Mouse (Mus musculus) kidney, postnatal 0 days (tissue): ENCODE measurements around the gene Misp. TPM values are rescaled to one million over a fixed set of nuclear protein-coding genes. Genes with fewer than 3 reads are reported as not detected.

Source experiments
- ATAC-seq: fragments of 200-750 bp; cut with Nextera tagmentation; replicated peaks from 2 replicates; pipeline ENCODE4 v1.8.0; 2017; ENCODE audit warnings: low read depth, moderate number of reproducible peaks, moderate TSS enrichment, moderate library complexity; ENCODE audit not compliant: low FRiP score
- DNase-seq: peaks from one replicate; pipeline ENCODE4 v3.0.0-alpha.2; 2016; ENCODE audit warnings: low spot score
- H3K27ac ChIP-seq: fragments of 300-500 bp; sonication (generic); 2 replicates; pipeline ENCODE4 v1.5.1; 2014; ENCODE audit warnings: mild to moderate bottlenecking
- H3K27me3 ChIP-seq: fragments of 300-500 bp; sonication (generic); 2 replicates; pipeline ENCODE4 v1.6.1; 2014; ENCODE audit warnings: low read length, mixed read lengths; ENCODE audit not compliant: insufficient read depth
- H3K36me3 ChIP-seq: fragments of 300-500 bp; sonication (generic); 2 replicates; pipeline ENCODE4 v1.6.1; 2014; ENCODE audit warnings: low read length, mixed read lengths; ENCODE audit not compliant: insufficient read depth
- H3K4me1 ChIP-seq: fragments of 300-500 bp; sonication (generic); replicated peaks from 2 replicates; pipeline ENCODE4 v1.6.1; 2014; ENCODE audit warnings: antibody characterized with exemption, low read length, mixed read lengths; ENCODE audit not compliant: insufficient read depth
- H3K4me2 ChIP-seq: fragments of 300-500 bp; sonication (generic); 2 replicates; pipeline ENCODE4 v1.6.1; 2014; ENCODE audit warnings: mild to moderate bottlenecking, low read length, moderate library complexity, mixed read lengths
- H3K4me3 ChIP-seq: fragments of 300-500 bp; sonication (generic); replicated peaks from 2 replicates; pipeline ENCODE4 v1.5.1; 2014; ENCODE audit warnings: low read depth, low read length
- H3K9ac ChIP-seq: fragments of 300-500 bp; sonication (generic); 2 replicates; pipeline ENCODE4 v1.6.1; 2014; ENCODE audit warnings: low read depth, low read length
- H3K9me3 ChIP-seq: fragments of 300-500 bp; sonication (generic); replicated peaks from 2 replicates; pipeline ENCODE4 v1.6.1; 2016; ENCODE audit warnings: low read length, inconsistent platforms, mixed read lengths
- CTCF ChIP-seq: IDR thresholded peaks from 2 replicates; pipeline ENCODE4 v1.5.1; 2016; ENCODE audit warnings: antibody characterized with exemption, low read depth, mild to moderate bottlenecking, moderate library complexity
- WGBS: fragments of 180-500 bp; shearing (Covaris S2); extraction: QIAGEN DNeasy Blood & Tissue Kit; methylation state at CpG from one replicate; pipeline ENCODE4 v1.1.7; 2014; 5-methylcytosine and 5-hydroxymethylcytosine counted together
- polyA plus RNA-seq: library from polyadenylated mRNA; unstranded; fragments of >200 nt; fragmentation: Nextera tagmentation; extraction: Ambion mirVana; gene quantifications from 2 replicates; pipeline ENCODE4 v1.2.1, GENCODE M21; 2015

The Misp gene
- 24.5 and 24.8 TPM in 2 replicates for polyA plus RNA-seq

GRCm38 (mm10) chr10:79820782-79821181 lies at the start of gene Misp:
Gene Misp (plus strand): TSS chr10:79820989.
- Histone ChIP-seq H3K9ac (peak within 1 kb of the TSS; percentile 3; the same call in 1 of the 2 replicates), H3K4me2 (0 out of 2 replicates have a peak within 1 kb of the TSS, but pooled peaks have one; percentile 2), H3K27me3 (no peaks in the 10 kb centered on the region), H3K4me1 (peaks cover 24% of the 10 kb centered on the region), H3K4me3 (no peak within 1 kb of the TSS), H3K9me3 (no peaks in the 10 kb centered on the region), H3K27ac (peak within 1 kb of the TSS; percentile 69), H3K36me3 (peaks cover 14% of the 10 kb centered on the region; the same call in 1 of the 2 replicates)
- 44% methylated on average over 11 of the region's 11 CpGs for WGBS
- DNase-seq (peak; percentile 60), ATAC-seq (no peak)
- TF ChIP-seq CTCF, result peak; percentile 58

GRCm38 (mm10) chr10:79772320-79772719 lies 48.5 kb upstream of the Misp start:
- Histone ChIP-seq H3K9ac (no peak overlapping the region), H3K4me2 (no peak overlapping the region), H3K9me3 (no peaks in the 10 kb centered on the region), H3K27ac (no peak overlapping the region), H3K36me3 (no peaks in the 10 kb centered on the region), H3K4me3 (no peak overlapping the region), H3K27me3 (no peaks in the 10 kb centered on the region), H3K4me1 (peaks cover 7% of the 10 kb centered on the region)
- WGBS, result 90% methylated on average over 3 of the region's 3 CpGs
- peak; percentile 34; the same call in 1 of the 2 replicates for TF ChIP-seq CTCF
- no peak for ATAC-seq
- DNase-seq, result no peak

- TF ChIP-seq CTCF, result no peak
- H3K27me3 ChIP-seq, result no peaks in the 10 kb centered on the region
- 83% methylated on average over 2 of the region's 2 CpGs for WGBS
- H3K9me3 ChIP-seq, result no peaks in the 10 kb centered on the region
- no peak for DNase-seq
- peaks cover 5% of the 10 kb centered on the region for H3K4me1 ChIP-seq
- H3K4me3 ChIP-seq, result no peak overlapping the region
- ATAC-seq, result no peak
- H3K4me2 ChIP-seq, result no peak overlapping the region
- no peaks in the 10 kb centered on the region for H3K36me3 ChIP-seq
- H3K27ac ChIP-seq, result no peak overlapping the region
- no peak overlapping the region for H3K9ac ChIP-seq
Observed at GRCm38 (mm10) chr10:79773208-79773607, 47.6 kb upstream of the Misp start.

GRCm38 (mm10) chr10:79774486-79775279 lies 46.1 kb upstream of the Misp start:
- TF ChIP-seq CTCF, result peak; percentile 47; the same call in 1 of the 2 replicates
- no peak for ATAC-seq
- Histone ChIP-seq H3K27me3 (no peaks in the 10 kb centered on the region), H3K36me3 (no peaks in the 10 kb centered on the region), H3K9me3 (no peaks in the 10 kb centered on the region), H3K4me1 (peaks cover 16% of the 10 kb centered on the region; the same call in 1 of the 2 replicates), H3K9ac (no peak overlapping the region), H3K27ac (no peak overlapping the region), H3K4me2 (no peak overlapping the region), H3K4me3 (no peak overlapping the region)
- DNase-seq, result no peak
- 62% methylated on average over 5 of the region's 5 CpGs for WGBS

GRCm38 (mm10) chr10:79777103-79777531 lies 43.7 kb upstream of the Misp start, which contains the start of gene Fstl3:
Gene Fstl3 (plus strand): TSS chr10:79777272.
- H3K9ac ChIP-seq, result peak within 1 kb of the TSS; percentile 67
- no peaks in the 10 kb centered on the region for H3K36me3 ChIP-seq
- peak within 1 kb of the TSS; percentile 51 for H3K4me3 ChIP-seq
- H3K9me3 ChIP-seq, result no peaks in the 10 kb centered on the region
- no peaks in the 10 kb centered on the region for H3K27me3 ChIP-seq
- H3K27ac ChIP-seq, result peak within 1 kb of the TSS; percentile 75
- H3K4me2 ChIP-seq, result peak within 1 kb of the TSS; percentile 76
- WGBS, result 1% methylated on average over 39 of the region's 39 CpGs
- H3K4me1 ChIP-seq, result peaks cover 21% of the 10 kb centered on the region; the same call in 1 of the 2 replicates
- DNase-seq (peak; percentile 67), ATAC-seq (no peak)
- TF ChIP-seq CTCF, result no peak

- H3K4me1 ChIP-seq, result peaks cover 21% of the 10 kb centered on the region; the same call in 1 of the 2 replicates
- H3K4me2 ChIP-seq, result peak overlapping the region; percentile 76
- peak overlapping the region; percentile 51 for H3K4me3 ChIP-seq
- no peaks in the 10 kb centered on the region for H3K9me3 ChIP-seq
- WGBS, result 6% methylated on average over 15 of the region's 15 CpGs
- no peaks in the 10 kb centered on the region for H3K36me3 ChIP-seq
- no peak overlapping the region for H3K9ac ChIP-seq
- no peaks in the 10 kb centered on the region for H3K27me3 ChIP-seq
- no peak for TF ChIP-seq CTCF
- peak; percentile 75 for DNase-seq
- no peak for ATAC-seq
- peak overlapping the region; percentile 75 for H3K27ac ChIP-seq
Observed at GRCm38 (mm10) chr10:79778006-79778405, 42.8 kb upstream of the Misp start.
